13 mouse cellular contexts compared by ENCODE assay signal in the genomic region with DNA sequence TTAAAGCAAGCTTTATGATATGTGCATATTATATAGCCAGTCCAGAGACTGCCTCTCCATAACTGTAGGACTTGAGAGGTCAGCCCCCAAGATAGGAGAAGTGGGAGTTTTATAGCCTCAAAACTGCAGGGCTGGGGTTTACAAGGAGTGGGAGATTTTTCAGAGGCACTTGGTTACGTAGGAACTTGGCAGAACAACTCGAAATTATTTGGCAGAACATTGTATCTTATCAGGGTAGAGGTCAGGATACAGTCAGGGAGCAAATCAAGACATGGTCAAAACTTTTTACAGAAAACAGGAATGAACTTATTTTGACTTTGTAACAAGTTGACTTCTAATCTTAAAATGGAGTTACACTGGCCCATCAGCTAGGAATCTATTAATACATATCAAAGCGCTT. TPM values are rescaled to one million over a fixed set of nuclear protein-coding genes. Genes with fewer than 3 reads are reported as not detected.
DNase-seq lines count a peak whose midpoint lies in the region.
"Had no signal": no experiment of that assay in that cellular context is flagged by ENCODE, and none has a peak within 500 bp of the region (broad histone marks: within the 10 kb centered on the region; RNA-seq: fewer than 3 reads in every experiment).

No protein-coding gene starts in this region.

- no peaks in the 10 kb centered on the region for H3K9me3 ChIP-seq in forebrain, embryonic 10.5 days
- H3K9me3 ChIP-seq: hindbrain, embryonic 10.5 days had no signal

- intact Hi-C loops in heart, postnatal 10 days (cut with DNase I) = no loop called here

- 88% methylated on average over 3 of the region's 3 CpGs for WGBS in forebrain, embryonic 10.5 days

- no peak overlapping the region for H3K27ac ChIP-seq in forebrain, embryonic 10.5 days
- H3K27ac ChIP-seq: hindbrain, embryonic 10.5 days had no signal

- H3K36me3 ChIP-seq in forebrain, embryonic 10.5 days (replicated peaks) = no peaks in the 10 kb centered on the region
- H3K36me3 ChIP-seq: hindbrain, embryonic 10.5 days had no signal

- H3K4me1 ChIP-seq in forebrain, embryonic 10.5 days = peaks cover 20% of the 10 kb centered on the region
- H3K4me1 ChIP-seq: hindbrain, embryonic 10.5 days had no signal

- H3K4me3 ChIP-seq in forebrain, embryonic 10.5 days = no peak overlapping the region
- H3K4me3 ChIP-seq: hindbrain, embryonic 10.5 days had no signal

- peak; percentile 54 for DNase-seq in gastrocnemius, adult 18-20 months (ENCODE audit: low spot score)
- no peak for DNase-seq in gastrocnemius, postnatal 25 days
- peak; percentile 66 for DNase-seq in kidney, postnatal 14 days
- no peak for DNase-seq in kidney, adult 18-20 months
- peak; percentile 85 for DNase-seq in adipocyte (ENCODE audit: low spot score)
- DNase-seq in heart, postnatal 10 days = peak; percentile 59 to 71
- DNase-seq in forebrain, embryonic 10.5 days (ENCODE audit: extremely low spot score, low spot score) = no peak
- no peak for DNase-seq in natural killer cell, adult 2 months (ENCODE audit: low spot score in 2 of 2)
- DNase-seq: B cell, adult 2 months; cerebellum, postnatal 25 days; thymus, postnatal 25 days had no signal

- peaks cover 5% of the 10 kb centered on the region; the same call in 1 of the 2 replicates for H3K27me3 ChIP-seq in forebrain, embryonic 10.5 days (ENCODE audit: poor library complexity, severe bottlenecking)

RNA-seq across cellular contexts. Expression of gene Vwa3a, which starts 6.9 kb away (rescaled TPM):
- under 1 TPM; 0.39 to 0.50 TPM for total RNA-seq in gastrocnemius, adult 18-20 months (2021)
- total RNA-seq in gastrocnemius, postnatal 25 days (2021) = under 1 TPM; 0.51 to 0.72 TPM
- total RNA-seq in heart, postnatal 10 days (2021) = 1 to 10 TPM; 2.4 to 3.7 TPM
- polyA plus RNA-seq in forebrain, embryonic 10.5 days (2016; fragmentation: Nextera tagmentation; extraction: Ambion mirVana) = 0.11 and 0.41 TPM in 2 replicates
- total RNA-seq: neutrophil, adult 5-6 weeks had no signal

Comparison
In these comparisons a context has a peak if more than half of its experiments do, and no peak if none do; other contexts are left out.
1. DNase-seq: peak in gastrocnemius, adult 18-20 months (single experiment), kidney, postnatal 14 days (single experiment), adipocyte (single experiment) and heart, postnatal 10 days (2 of 2); none in gastrocnemius, postnatal 25 days (single experiment), kidney, adult 18-20 months (single experiment), forebrain, embryonic 10.5 days (single experiment) and natural killer cell, adult 2 months (0 of 2).